Mouse (Mus musculus): Measurements from ENCODE around the gene Hoxb2. TPM values are rescaled to one million over a fixed set of nuclear protein-coding genes. Genes with fewer than 3 reads are reported as not detected.

The Hoxb2 gene
- total RNA-seq, 2 experiments from 2014 or later = not detected

DNA sequence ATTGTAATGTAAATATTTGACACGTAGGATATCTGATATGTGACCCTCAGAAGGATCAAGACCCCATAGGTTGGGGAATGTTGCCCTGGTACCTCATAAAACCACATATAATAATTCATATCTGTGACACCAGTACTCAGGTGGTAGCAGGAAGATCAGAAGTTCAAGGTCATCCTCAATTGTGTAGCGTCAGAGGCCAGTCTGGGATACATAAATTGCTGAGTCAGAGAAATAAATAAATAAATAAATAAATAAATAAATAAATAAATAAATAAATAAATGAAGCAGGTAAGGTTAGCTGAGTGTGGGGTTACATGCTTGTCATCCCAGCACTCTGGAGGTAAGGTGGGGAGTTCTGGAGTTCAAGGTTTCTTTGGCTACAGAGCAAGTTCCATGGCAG, 37.3 kb downstream of the Hoxb2 start:
- no peak for DNase-seq (ENCODE audit: extremely low spot score in 1 of 2, low spot score in 1 of 2)

DNA sequence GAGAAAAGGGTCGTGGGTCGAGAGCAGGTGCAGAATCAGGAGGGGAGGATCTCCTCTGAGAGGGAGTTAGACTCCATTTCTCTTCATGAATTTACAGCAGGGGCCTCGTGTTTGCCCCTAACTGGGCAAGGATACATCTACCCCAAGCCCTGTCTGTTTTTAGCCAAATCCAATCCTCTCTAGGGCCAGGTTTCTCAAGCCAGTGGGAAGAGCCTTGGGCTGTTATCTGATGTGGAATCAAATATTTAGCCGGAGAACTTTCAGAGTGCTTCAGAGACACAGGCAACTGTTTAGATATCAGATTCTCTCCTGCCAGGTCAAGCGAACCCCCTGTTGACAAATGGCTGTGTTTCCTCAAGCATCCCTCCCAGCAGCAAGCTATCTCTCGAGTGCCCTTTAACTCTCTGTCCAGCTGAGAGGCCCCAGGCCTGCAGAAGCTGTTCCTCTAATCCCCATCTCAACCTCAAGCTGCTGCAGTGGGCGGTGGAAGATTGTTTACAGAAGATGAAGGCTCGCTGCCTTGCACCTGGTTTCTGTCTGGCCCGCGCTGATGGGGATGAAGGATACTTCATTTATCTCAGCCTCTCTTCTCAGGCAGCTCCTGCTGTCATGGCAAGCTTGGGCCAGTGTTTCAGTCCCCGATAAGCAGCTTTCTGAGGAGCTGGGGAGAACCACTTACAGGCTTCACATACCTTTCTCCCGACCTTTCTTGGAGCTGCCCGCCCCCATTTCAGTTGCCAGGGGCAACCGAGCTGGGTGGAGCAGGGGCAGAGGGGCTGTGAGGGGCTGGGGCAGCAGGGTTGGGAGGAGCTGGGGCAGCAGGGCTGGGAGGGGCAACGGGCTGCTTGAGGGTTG, 46.7 kb downstream of the Hoxb2 start:
- no peak for DNase-seq (ENCODE audit: extremely low spot score in 1 of 2, low spot score in 1 of 2)

DNA sequence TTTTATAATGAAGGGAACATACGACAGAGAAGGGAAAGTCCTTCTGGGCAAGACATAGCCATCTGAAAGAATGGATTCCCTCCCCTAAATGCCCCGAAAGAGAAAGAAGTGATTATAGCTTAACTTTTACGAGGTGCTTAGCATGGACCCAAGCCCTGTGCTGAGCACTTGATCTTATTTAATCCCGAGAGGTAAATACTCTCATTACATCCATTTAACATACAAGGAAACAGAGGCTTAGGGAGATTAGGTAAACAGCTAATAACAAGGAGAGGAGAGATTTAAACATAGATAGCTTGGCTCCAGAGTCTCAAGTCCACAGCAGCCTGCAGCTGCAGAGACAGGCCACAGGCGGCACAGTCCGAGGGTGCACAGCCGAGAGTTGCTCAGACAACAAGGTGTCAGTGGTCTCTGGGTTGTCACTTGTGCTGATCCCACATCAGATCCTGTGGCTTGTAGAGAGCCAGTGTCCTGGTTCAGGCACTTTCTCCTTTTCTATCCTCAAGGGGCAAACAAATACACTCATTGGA, 47.5 kb downstream of the Hoxb2 start:
- DNase-seq (ENCODE audit: extremely low spot score in 1 of 2, low spot score in 1 of 2) = no peak

- no peak for DNase-seq (ENCODE audit: extremely low spot score in 1 of 2, low spot score in 1 of 2)
Measured at GRCm38 (mm10) chr11:96399923-96400322, 49.6 kb downstream of the Hoxb2 start.

Small RNAs within 50 kb of the gene (microRNA-seq; reads per million reads assigned to microRNA genes)
- gene Mir10a = 8.4 to 12.3 reads per million in 2 experiments

Other genes with a start within 250 kb of the Hoxb2 start
- gene Calcoco2, start 238.6 kb upstream of the Hoxb2 start, total RNA-seq (2021) = not detected
- under 1 TPM; 0.12 to 0.40 TPM for gene Ttll6, start 216.7 kb upstream of the Hoxb2 start, total RNA-seq (2021)
- not detected for gene Hoxb13, start 156.2 kb upstream of the Hoxb2 start, total RNA-seq (2021)
- not detected for gene Hoxb9, start 79.1 kb upstream of the Hoxb2 start, total RNA-seq (2021)
- not detected for gene Hoxb8, start 68.6 kb upstream of the Hoxb2 start, total RNA-seq (2021)
- not detected for gene Hoxb7, start 63.9 kb upstream of the Hoxb2 start, total RNA-seq (2021)
- gene Hoxb6, start 58.0 kb upstream of the Hoxb2 start, total RNA-seq (2021) = not detected
- not detected for gene Hoxb5, start 47.2 kb upstream of the Hoxb2 start, total RNA-seq (2021)
- not detected for gene Hoxb4, start 32.3 kb upstream of the Hoxb2 start, total RNA-seq (2021)
- not detected for gene Hoxb3, start 27.2 kb upstream of the Hoxb2 start, total RNA-seq (2021)
- not detected for gene Hoxb1, start 15.2 kb downstream of the Hoxb2 start, total RNA-seq (2021)
- gene Skap1, start 114.1 kb downstream of the Hoxb2 start, total RNA-seq (2021) = 1 to 10 TPM; 1.2 to 1.3 TPM

Measured in layer of hippocampus, postnatal 25 days (tissue).